Mouse (Mus musculus): ENCODE measurements at regions not wholly inside any gene's neighbourhood (a gene's known extent, or its start where the extent isn't known, plus 50 kb on each side); places are given as distances from the start of the nearest gene placed in this dataset.
"Not testable (repeated sequence)": the region's sequence is repeated elsewhere in the genome, so short reads cannot be mapped to it uniquely, and the experiment has no call there.

- WGBS = 29% methylated on average over 11 of the region's 11 CpGs
- H3K9me3 ChIP-seq = no peaks in the 10 kb centered on the region
- H3K36me3 ChIP-seq = no peaks in the 10 kb centered on the region
- 0 out of 2 replicates have a peak overlapping the region, but pooled peaks have one; percentile 7 for H3K4me2 ChIP-seq (replicated peaks)
- no peak overlapping the region for H3K9ac ChIP-seq
- no peak overlapping the region for H3K27ac ChIP-seq
- no peak overlapping the region for H3K4me3 ChIP-seq
- no peaks in the 10 kb centered on the region for H3K27me3 ChIP-seq (replicated peaks)
- no peak for ATAC-seq (ENCODE audit: low FRiP score, low read depth)
- H3K4me1 ChIP-seq = peaks cover 8% of the 10 kb centered on the region
These were observed 59.9 kb upstream of the Bend4 start for GRCm38 (mm10) chr5:67487965-67488409.

- not testable (repeated sequence) for H3K4me3 ChIP-seq; H3K4me1 ChIP-seq; H3K27ac ChIP-seq; H3K4me2 ChIP-seq (replicated peaks); ATAC-seq (ENCODE audit: low FRiP score, low read depth); H3K27me3 ChIP-seq (replicated peaks); H3K36me3 ChIP-seq; H3K9me3 ChIP-seq; H3K9ac ChIP-seq
These were observed 62.6 kb upstream of the Bend4 start for GRCm38 (mm10) chr5:67490709-67491108.

GRCm38 (mm10) chr5:67492893-67493302 is 64.8 kb upstream of the Bend4 start:
- no peaks in the 10 kb centered on the region for H3K9me3 ChIP-seq
- H3K27me3 ChIP-seq (replicated peaks) = no peaks in the 10 kb centered on the region
- 0 out of 2 replicates have a peak, but pooled peaks have one; percentile 52 for ATAC-seq (ENCODE audit: low FRiP score, low read depth)
- H3K4me1 ChIP-seq = peaks cover 8% of the 10 kb centered on the region
- H3K9ac ChIP-seq = no peak overlapping the region
- WGBS = 33% methylated on average over 9 of the region's 9 CpGs
- no peaks in the 10 kb centered on the region for H3K36me3 ChIP-seq
- H3K4me2 ChIP-seq (replicated peaks) = no peak overlapping the region
- no peak overlapping the region for H3K4me3 ChIP-seq
- no peak overlapping the region for H3K27ac ChIP-seq

GRCm38 (mm10) chr5:67496710-67497109 is 68.6 kb upstream of the Bend4 start:
- H3K4me2 ChIP-seq (replicated peaks) = no peak overlapping the region
- H3K9me3 ChIP-seq = no peaks in the 10 kb centered on the region
- no peaks in the 10 kb centered on the region for H3K27me3 ChIP-seq (replicated peaks)
- no peak for ATAC-seq (ENCODE audit: low FRiP score, low read depth)
- no peaks in the 10 kb centered on the region for H3K36me3 ChIP-seq
- peaks cover 4% of the 10 kb centered on the region; the same call in 1 of the 2 replicates for H3K4me1 ChIP-seq
- H3K27ac ChIP-seq = no peak overlapping the region
- H3K9ac ChIP-seq = no peak overlapping the region
- H3K4me3 ChIP-seq = no peak overlapping the region
- WGBS = 82% methylated on average over 7 of the region's 7 CpGs

- Histone ChIP-seq H3K27me3 (replicated peaks) (no peaks in the 10 kb centered on the region), H3K9ac (no peak overlapping the region), H3K36me3 (no peaks in the 10 kb centered on the region), H3K9me3 (no peaks in the 10 kb centered on the region), H3K4me3 (no peak overlapping the region), H3K4me2 (replicated peaks) (no peak overlapping the region), H3K4me1 (no peaks in the 10 kb centered on the region), H3K27ac (no peak overlapping the region)
- WGBS = 94% methylated on average over 5 of the region's 5 CpGs
- no peak for ATAC-seq (ENCODE audit: low FRiP score, low read depth)
These were observed 87.4 kb upstream of the Shisa3 start for GRCm38 (mm10) chr5:67520251-67520650.

- Histone ChIP-seq H3K4me3 (no peak overlapping the region), H3K4me2 (replicated peaks) (no peak overlapping the region), H3K4me1 (no peaks in the 10 kb centered on the region), H3K27ac (no peak overlapping the region), H3K36me3 (no peaks in the 10 kb centered on the region), H3K9me3 (no peaks in the 10 kb centered on the region), H3K9ac (no peak overlapping the region), H3K27me3 (replicated peaks) (no peaks in the 10 kb centered on the region)
- 89% methylated on average over 3 of the region's 3 CpGs for WGBS
- no peak for ATAC-seq (ENCODE audit: low FRiP score, low read depth)
These were observed 86.2 kb upstream of the Shisa3 start for GRCm38 (mm10) chr5:67521423-67521912.

GRCm38 (mm10) chr5:67530149-67530548 is 77.5 kb upstream of the Shisa3 start:
- Histone ChIP-seq H3K36me3 (no peaks in the 10 kb centered on the region), H3K4me3 (no peak overlapping the region), H3K9me3 (no peaks in the 10 kb centered on the region), H3K27ac (no peak overlapping the region), H3K4me2 (replicated peaks) (no peak overlapping the region), H3K9ac (no peak overlapping the region), H3K27me3 (replicated peaks) (no peaks in the 10 kb centered on the region), H3K4me1 (no peaks in the 10 kb centered on the region)
- ATAC-seq (ENCODE audit: low FRiP score, low read depth) = no peak
- WGBS = 62% methylated on average over 5 of the region's 5 CpGs

- Histone ChIP-seq H3K27ac (no peak overlapping the region), H3K4me1 (no peaks in the 10 kb centered on the region), H3K4me3 (no peak overlapping the region), H3K4me2 (replicated peaks) (no peak overlapping the region), H3K27me3 (replicated peaks) (no peaks in the 10 kb centered on the region), H3K9me3 (no peaks in the 10 kb centered on the region), H3K36me3 (no peaks in the 10 kb centered on the region), H3K9ac (no peak overlapping the region)
- ATAC-seq (ENCODE audit: low FRiP score, low read depth) = no peak
- 38% methylated on average over 8 of the region's 8 CpGs for WGBS
These were observed 76.7 kb upstream of the Shisa3 start for GRCm38 (mm10) chr5:67530957-67531356.

GRCm38 (mm10) chr5:67532351-67532750 is 75.3 kb upstream of the Shisa3 start:
- Histone ChIP-seq H3K9me3 (no peaks in the 10 kb centered on the region), H3K9ac (no peak overlapping the region), H3K4me1 (no peaks in the 10 kb centered on the region), H3K27me3 (replicated peaks) (no peaks in the 10 kb centered on the region), H3K36me3 (no peaks in the 10 kb centered on the region), H3K4me2 (replicated peaks) (peak overlapping the region; percentile 41), H3K4me3 (no peak overlapping the region), H3K27ac (no peak overlapping the region)
- peak; percentile 77 for ATAC-seq (ENCODE audit: low FRiP score, low read depth)
- 3% methylated on average over 12 of the region's 12 CpGs for WGBS

- H3K4me2 ChIP-seq (replicated peaks) = peak overlapping the region; percentile 41
- no peak overlapping the region for H3K9ac ChIP-seq
- no peaks in the 10 kb centered on the region for H3K36me3 ChIP-seq
- no peak overlapping the region for H3K27ac ChIP-seq
- peak; percentile 18; the same call in 1 of the 2 replicates for ATAC-seq (ENCODE audit: low FRiP score, low read depth)
- H3K4me3 ChIP-seq = no peak overlapping the region
- H3K9me3 ChIP-seq = no peaks in the 10 kb centered on the region
- 40% methylated on average over 15 of the region's 15 CpGs for WGBS
- H3K4me1 ChIP-seq = no peaks in the 10 kb centered on the region
- no peaks in the 10 kb centered on the region for H3K27me3 ChIP-seq (replicated peaks)
These were observed 74.9 kb upstream of the Shisa3 start for GRCm38 (mm10) chr5:67532756-67533255.

GRCm38 (mm10) chr5:67534056-67534455 is 73.6 kb upstream of the Shisa3 start:
- H3K9me3 ChIP-seq = no peaks in the 10 kb centered on the region
- H3K36me3 ChIP-seq = no peaks in the 10 kb centered on the region
- no peaks in the 10 kb centered on the region for H3K27me3 ChIP-seq (replicated peaks)
- 82% methylated on average over 7 of the region's 7 CpGs for WGBS
- H3K4me2 ChIP-seq (replicated peaks) = no peak overlapping the region
- H3K9ac ChIP-seq = no peak overlapping the region
- no peaks in the 10 kb centered on the region for H3K4me1 ChIP-seq
- H3K4me3 ChIP-seq = no peak overlapping the region
- no peak overlapping the region for H3K27ac ChIP-seq
- ATAC-seq (ENCODE audit: low FRiP score, low read depth) = no peak

GRCm38 (mm10) chr5:67537990-67538389 is 69.7 kb upstream of the Shisa3 start:
- Histone ChIP-seq H3K4me1 (no peaks in the 10 kb centered on the region), H3K36me3 (no peaks in the 10 kb centered on the region), H3K27me3 (replicated peaks) (no peaks in the 10 kb centered on the region), H3K9ac (no peak overlapping the region), H3K9me3 (no peaks in the 10 kb centered on the region), H3K4me2 (replicated peaks) (no peak overlapping the region), H3K4me3 (no peak overlapping the region), H3K27ac (no peak overlapping the region)
- ATAC-seq (ENCODE audit: low FRiP score, low read depth) = no peak
- WGBS = 90% methylated on average over 5 of the region's 5 CpGs

- no peak overlapping the region for H3K4me2 ChIP-seq (replicated peaks)
- H3K27ac ChIP-seq = no peak overlapping the region
- H3K36me3 ChIP-seq = no peaks in the 10 kb centered on the region
- ATAC-seq (ENCODE audit: low FRiP score, low read depth) = no peak
- H3K4me3 ChIP-seq = no peak overlapping the region
- no peaks in the 10 kb centered on the region for H3K27me3 ChIP-seq (replicated peaks)
- WGBS = 69% methylated on average over 8 of the region's 8 CpGs
- H3K4me1 ChIP-seq = no peaks in the 10 kb centered on the region
- no peak overlapping the region for H3K9ac ChIP-seq
- no peaks in the 10 kb centered on the region for H3K9me3 ChIP-seq
These were observed 68.0 kb upstream of the Shisa3 start for GRCm38 (mm10) chr5:67539591-67540238.
